Mouse (Mus musculus) liver, postnatal 0 days (tissue): ENCODE data around the gene Foxn3. TPM values are rescaled to one million over a fixed set of nuclear protein-coding genes. Genes with fewer than 3 reads are reported as not detected.
A peak's percentile ranks its signal among the peaks of the same experiment; 100 is the strongest.

Experiments
- ATAC-seq: fragments of 200-750 bp; cut with Nextera tagmentation; 2 replicates; pipeline ENCODE4 v1.8.0; 2017; ENCODE audit warnings: mild to moderate bottlenecking, moderate library complexity
- DNase-seq: peaks from one replicate; pipeline ENCODE4 v3.0.0-alpha.2; 2016
- H3K27ac ChIP-seq: fragments of 300-500 bp; sonication (generic); 2 replicates; pipeline ENCODE4 v1.5.1; 2014; ENCODE audit warnings: antibody characterized with exemption, moderate library complexity, mild to moderate bottlenecking, low read depth
- H3K27me3 ChIP-seq: fragments of 300-500 bp; sonication (generic); 2 replicates; pipeline ENCODE4 v1.6.1; 2014; ENCODE audit warnings: low read length, control low read depth, mixed read lengths; ENCODE audit not compliant: insufficient read depth
- H3K36me3 ChIP-seq: fragments of 300-500 bp; sonication (generic); replicated peaks from 2 replicates; pipeline ENCODE4 v1.6.1; 2014; ENCODE audit warnings: mild to moderate bottlenecking, control low read depth, low read length, moderate library complexity, mixed read lengths; ENCODE audit not compliant: insufficient read depth
- H3K4me1 ChIP-seq: fragments of 300-500 bp; sonication (generic); 2 replicates; pipeline ENCODE4 v1.6.1; 2014; ENCODE audit warnings: antibody characterized with exemption, mild to moderate bottlenecking, control low read depth; ENCODE audit not compliant: insufficient read depth
- H3K4me2 ChIP-seq: fragments of 300-500 bp; sonication (generic); 2 replicates; pipeline ENCODE4 v1.6.1; 2014; ENCODE audit warnings: low read depth, mild to moderate bottlenecking, low read length, moderate library complexity, mixed read lengths
- H3K4me3 ChIP-seq: fragments of 300-500 bp; sonication (generic); 2 replicates; pipeline ENCODE4 v1.5.1; 2014; ENCODE audit warnings: low read depth, low read length
- H3K9ac ChIP-seq: fragments of 300-500 bp; sonication (generic); replicated peaks from 2 replicates; pipeline ENCODE4 v1.6.1; 2014; ENCODE audit warnings: mild to moderate bottlenecking, moderate library complexity
- H3K9me3 ChIP-seq: fragments of 300-500 bp; sonication (generic); 2 replicates; pipeline ENCODE4 v1.6.1; 2016; ENCODE audit warnings: mild to moderate bottlenecking, control low read depth, low read length, mixed read lengths
- CTCF ChIP-seq: sonication (generic); IDR thresholded peaks from 2 replicates; pipeline ENCODE4 v1.5.1; 2016; ENCODE audit warnings: antibody characterized with exemption, low read depth
- EP300 ChIP-seq: IDR thresholded peaks from 2 replicates; pipeline ENCODE4 v1.6.1; 2016; ENCODE audit warnings: antibody characterized with exemption, low read depth, mild to moderate bottlenecking
- WGBS: fragments of 180-500 bp; shearing (Covaris S2); extraction: QIAGEN DNeasy Blood & Tissue Kit; methylation state at CpG from one replicate; pipeline ENCODE4 v1.1.7; 2014; ENCODE audit not compliant: insufficient replicate concordance; 5-methylcytosine and 5-hydroxymethylcytosine counted together
- polyA plus RNA-seq: library from polyadenylated mRNA; unstranded; fragments of >200 nt; fragmentation: Nextera tagmentation; extraction: Ambion mirVana; gene quantifications from 2 replicates; pipeline ENCODE4 v1.2.1, GENCODE M21; 2015

Foxn3 gene
- polyA plus RNA-seq = 28.7 and 31.2 TPM in 2 replicates

DNA sequence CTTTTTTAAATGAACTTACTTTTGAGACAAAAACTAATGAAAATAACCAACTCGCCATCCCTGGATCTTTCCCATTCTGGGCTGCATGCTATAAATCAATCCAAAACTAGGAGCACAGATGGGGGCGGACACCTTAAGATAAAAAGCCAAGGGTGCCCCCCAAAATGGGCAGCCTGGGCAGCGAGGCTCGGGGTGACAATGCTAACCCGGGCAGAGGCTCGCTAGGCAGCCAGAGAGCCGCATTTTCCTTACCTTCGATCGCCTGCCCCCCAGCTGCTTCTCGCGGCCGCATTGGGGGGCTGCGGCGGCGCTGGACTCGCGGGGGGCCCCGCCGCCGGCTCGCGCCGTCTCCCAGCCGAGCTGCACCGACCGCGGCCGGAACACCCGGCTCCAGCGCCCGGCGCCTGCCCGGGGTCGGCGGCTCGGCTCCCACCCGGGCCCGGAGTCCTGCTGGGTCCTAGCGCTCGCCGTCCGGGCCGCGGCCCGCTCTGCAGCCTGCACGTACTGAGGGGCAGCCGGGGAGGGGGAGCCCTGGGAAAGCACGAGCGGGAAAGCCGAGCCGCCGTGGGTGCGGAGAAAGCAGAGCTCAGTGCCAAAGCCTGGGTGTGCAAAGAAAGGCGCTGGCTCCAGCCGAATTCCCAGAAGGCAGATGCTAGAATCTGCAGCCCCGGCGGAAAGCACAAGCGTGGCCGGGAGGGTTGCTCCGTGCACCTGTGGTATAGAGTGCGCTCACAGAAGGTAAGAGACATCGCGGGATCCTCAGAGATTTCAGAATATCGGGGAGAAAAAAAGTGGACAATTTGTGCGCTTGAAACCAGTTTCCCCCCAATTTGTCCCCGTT lies at the start of gene Foxn3:
Foxn3 (minus strand) TSS at position 364 of the 841 bp plus-strand sequence.
- WGBS = under 1% methylated on average over 66 of the region's 66 CpGs
- DNase-seq (peak; percentile 80), ATAC-seq (peak; percentile 80)
- no peaks in the 10 kb centered on the region for H3K27me3 ChIP-seq
- H3K4me3 ChIP-seq = peak within 1 kb of the TSS; percentile 76
- no peak for TF ChIP-seq EP300
- TF ChIP-seq CTCF = no peak
- peak within 1 kb of the TSS; percentile 69 for H3K4me2 ChIP-seq
- H3K4me1 ChIP-seq = peaks cover 22% of the 10 kb centered on the region
- peak within 1 kb of the TSS; percentile 88 for H3K9ac ChIP-seq
- H3K27ac ChIP-seq = peak within 1 kb of the TSS; percentile 84
- no peaks in the 10 kb centered on the region for H3K36me3 ChIP-seq
- no peaks in the 10 kb centered on the region for H3K9me3 ChIP-seq

DNA sequence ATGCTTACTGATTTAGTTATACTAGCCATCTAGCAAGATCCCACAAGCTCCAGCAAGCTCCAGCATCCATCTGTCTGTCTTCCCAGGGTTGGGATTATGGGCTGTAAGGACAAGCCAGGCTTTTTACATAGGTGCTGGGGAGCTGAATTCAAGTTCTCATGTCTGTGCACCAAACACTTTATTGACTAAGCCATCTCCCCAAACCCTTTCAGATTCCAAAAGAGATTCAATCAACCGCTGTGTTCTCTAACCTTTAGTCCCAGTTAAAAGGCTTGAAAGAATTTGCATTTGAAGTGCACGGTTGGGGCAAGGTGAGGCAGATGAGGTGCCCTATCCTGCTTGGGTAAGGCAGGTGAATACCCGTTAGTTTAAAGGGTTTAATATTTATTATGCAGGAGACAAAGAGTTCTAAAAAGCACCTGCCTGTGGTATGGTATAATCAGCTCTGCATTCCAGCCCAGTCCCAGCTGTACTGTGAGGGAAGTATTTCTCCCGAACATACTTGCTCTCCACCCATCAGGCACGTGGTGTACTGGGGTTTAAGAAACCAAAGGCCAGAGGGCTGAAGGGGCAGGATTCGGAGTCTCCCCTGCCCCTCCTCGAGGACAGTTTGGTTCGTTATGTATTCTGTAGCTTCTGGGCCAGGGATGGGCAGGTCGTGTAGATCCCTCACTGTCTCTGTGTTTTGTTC lies 48.9 kb upstream of the Foxn3 start:
- 65% methylated on average over 9 of the region's 9 CpGs for WGBS
- TF ChIP-seq EP300 (no peak), CTCF (no peak)
- no peak for ATAC-seq
- Histone ChIP-seq H3K36me3 (no peaks in the 10 kb centered on the region), H3K4me2 (no peak overlapping the region), H3K27ac (no peak overlapping the region), H3K4me3 (no peak overlapping the region), H3K4me1 (no peaks in the 10 kb centered on the region; the same call in 1 of the 2 replicates), H3K9ac (no peak overlapping the region), H3K9me3 (no peaks in the 10 kb centered on the region), H3K27me3 (no peaks in the 10 kb centered on the region)
- no peak for DNase-seq

DNA sequence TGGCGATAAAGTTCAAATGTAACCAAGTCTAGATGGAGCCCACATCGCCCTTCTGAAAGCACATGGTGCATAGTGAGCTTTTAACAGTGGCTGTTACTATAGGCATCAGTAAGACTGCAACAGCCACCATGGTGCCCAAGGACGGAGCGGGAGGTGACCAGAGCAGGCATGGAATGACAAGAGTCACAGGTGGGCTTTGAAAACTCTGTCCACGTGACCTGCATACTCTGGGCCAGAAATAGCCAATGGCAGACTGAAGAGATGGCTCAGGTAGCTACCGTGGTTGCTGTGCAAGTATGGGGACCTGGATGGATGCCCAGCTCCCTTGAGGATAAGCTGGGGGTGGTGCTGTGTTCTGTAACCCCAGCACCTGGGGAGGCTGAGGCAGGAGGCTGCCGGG lies 47.5 kb upstream of the Foxn3 start:
- ATAC-seq = no peak
- DNase-seq = no peak
- no peak overlapping the region for H3K9ac ChIP-seq
- no peaks in the 10 kb centered on the region; the same call in 1 of the 2 replicates for H3K4me1 ChIP-seq
- H3K27ac ChIP-seq = no peak overlapping the region
- no peaks in the 10 kb centered on the region for H3K27me3 ChIP-seq
- WGBS = 82% methylated on average over 7 of the region's 7 CpGs
- no peak overlapping the region for H3K4me3 ChIP-seq
- no peaks in the 10 kb centered on the region for H3K36me3 ChIP-seq
- H3K4me2 ChIP-seq = no peak overlapping the region
- no peak for TF ChIP-seq EP300
- TF ChIP-seq CTCF = no peak
- H3K9me3 ChIP-seq = no peaks in the 10 kb centered on the region

DNA sequence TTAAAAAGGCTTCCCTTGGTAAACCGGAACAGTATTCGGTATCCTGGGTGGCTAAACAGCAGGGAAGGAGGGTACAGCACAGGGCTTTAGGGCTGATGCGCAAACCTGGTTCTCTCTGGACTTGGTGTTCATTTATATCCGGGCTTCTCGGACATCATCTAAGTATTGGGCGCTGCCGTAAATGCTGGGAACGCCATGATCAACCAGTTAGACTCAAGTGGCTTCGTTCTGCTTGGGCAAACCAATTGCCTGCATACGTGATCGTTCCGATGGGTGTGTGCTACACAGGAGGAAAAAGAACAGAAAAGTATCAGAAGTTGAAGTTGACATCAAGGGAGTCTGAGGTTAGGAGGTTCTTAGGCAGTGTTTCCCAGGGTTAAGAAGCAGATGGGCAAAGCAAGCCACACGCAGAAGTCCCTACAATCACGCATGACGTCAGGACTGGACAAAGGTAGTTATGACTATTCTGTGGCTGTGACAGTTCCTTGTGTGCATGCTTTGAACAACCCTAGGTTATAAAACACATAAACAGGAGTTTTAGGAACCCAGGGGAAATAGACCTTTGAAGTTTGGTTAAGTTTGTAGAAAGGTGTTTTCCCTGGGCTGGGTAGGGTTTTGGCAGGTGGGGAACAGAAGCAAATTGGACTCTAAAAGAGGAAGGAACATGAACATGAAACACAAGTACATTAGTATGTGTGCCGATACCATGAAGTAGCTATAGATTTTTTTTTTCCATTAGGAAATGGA lies 46.9 kb upstream of the Foxn3 start:
- WGBS = 83% methylated on average over 16 of the region's 16 CpGs
- Histone ChIP-seq H3K36me3 (no peaks in the 10 kb centered on the region), H3K4me3 (no peak overlapping the region), H3K27ac (no peak overlapping the region), H3K4me1 (no peaks in the 10 kb centered on the region; the same call in 1 of the 2 replicates), H3K4me2 (no peak overlapping the region), H3K9ac (no peak overlapping the region), H3K9me3 (no peaks in the 10 kb centered on the region), H3K27me3 (no peaks in the 10 kb centered on the region)
- TF ChIP-seq EP300 (no peak), CTCF (no peak)
- ATAC-seq (no peak), DNase-seq (no peak)

DNA sequence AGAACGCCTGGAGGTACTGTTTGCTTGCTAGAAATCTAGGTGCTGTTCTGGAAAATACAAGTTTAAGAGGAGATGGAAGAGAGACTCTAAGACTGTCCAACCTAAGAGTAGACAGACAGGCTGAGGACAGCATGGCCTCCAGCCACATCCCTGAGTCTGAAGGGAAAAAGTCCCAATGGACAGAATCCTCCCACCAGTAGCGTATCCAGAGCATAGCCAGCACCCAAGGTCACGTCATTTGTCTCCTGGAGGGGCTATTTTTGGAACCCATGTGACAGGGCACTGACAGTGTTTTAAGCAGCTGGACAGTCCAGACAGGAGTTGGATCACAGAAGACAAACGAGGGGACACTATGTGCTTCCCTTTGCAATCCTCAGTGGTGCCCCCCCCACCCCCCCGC lies 46.3 kb upstream of the Foxn3 start:
- WGBS = 69% methylated on average over 5 of the region's 5 CpGs
- Histone ChIP-seq H3K27ac (no peak overlapping the region), H3K4me3 (no peak overlapping the region), H3K4me1 (no peaks in the 10 kb centered on the region; the same call in 1 of the 2 replicates), H3K4me2 (no peak overlapping the region), H3K9me3 (no peaks in the 10 kb centered on the region), H3K27me3 (no peaks in the 10 kb centered on the region), H3K9ac (no peak overlapping the region), H3K36me3 (no peaks in the 10 kb centered on the region)
- DNase-seq (no peak), ATAC-seq (no peak)
- no peak for TF ChIP-seq EP300
- no peak for TF ChIP-seq CTCF
